Mouse (Mus musculus) neural tube, embryonic 10.5 days (tissue): ENCODE measurements around the gene Nsun2.
A peak's percentile ranks its signal among the peaks of the same experiment; 100 is the strongest.

Experiments
- DNase-seq: peaks from one replicate; pipeline ENCODE4 v3.0.0-alpha.2; 2017; ENCODE audit warnings: low spot score; ENCODE audit errors: extremely low spot score

Gene Nsun2

DNA sequence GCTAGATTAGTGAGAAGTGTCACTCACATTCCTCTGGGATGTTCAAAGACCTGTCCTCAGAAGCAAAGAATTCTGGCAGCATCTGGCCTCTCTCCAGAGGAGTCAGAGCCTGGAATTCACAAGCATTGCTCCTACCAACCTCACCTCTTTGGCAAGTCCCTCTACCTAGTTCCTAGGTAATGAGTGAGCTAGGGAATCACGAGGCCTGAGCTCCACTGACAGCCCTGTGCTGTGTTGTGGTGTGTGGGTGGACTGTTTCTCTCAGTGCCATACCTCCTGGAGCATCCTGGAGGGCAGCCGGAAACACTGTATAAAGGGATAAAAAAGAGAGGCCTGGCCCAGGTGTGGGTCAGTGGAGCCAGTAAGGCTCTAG, 9.4 kb upstream of the Nsun2 start:
- no peak for DNase-seq

DNA sequence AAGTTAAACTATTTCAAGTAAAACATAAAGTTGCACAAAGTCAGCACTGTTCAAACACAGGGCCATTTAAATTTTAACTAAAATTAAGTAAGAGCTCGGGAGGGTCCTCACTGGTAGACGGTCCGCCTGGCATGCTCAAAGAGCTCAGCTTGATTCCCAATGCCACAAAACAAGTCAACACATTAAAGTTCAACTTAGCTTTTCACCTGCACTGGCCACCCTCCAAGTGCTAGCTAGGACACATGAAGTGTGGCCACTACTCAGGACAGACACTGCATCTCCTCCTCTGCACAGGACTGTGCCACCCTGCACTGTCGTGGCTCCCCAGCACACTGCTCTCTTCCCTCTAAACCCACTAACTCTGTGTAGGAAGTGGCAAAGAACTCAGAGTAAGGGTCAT, 7.7 kb upstream of the Nsun2 start:
- no peak for DNase-seq

DNA sequence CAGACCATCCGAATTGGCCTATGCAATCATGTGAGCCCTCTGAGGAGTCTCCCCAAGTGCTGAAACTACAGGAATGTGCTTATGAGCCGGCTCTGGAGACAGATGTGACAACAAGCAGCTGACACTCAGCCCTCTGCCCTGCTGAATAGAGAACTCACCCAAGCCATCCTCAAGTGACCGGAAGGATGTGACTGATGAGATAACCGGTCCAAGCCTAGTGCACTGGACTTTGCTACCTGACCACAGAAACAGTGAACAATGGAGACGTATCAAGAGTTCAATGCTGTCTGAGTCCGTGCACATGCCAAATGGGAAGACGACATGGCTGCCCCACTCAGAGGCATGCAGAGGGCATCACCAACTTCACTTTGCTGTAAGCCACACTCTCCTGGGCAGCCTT, 5.0 kb upstream of the Nsun2 start:
- no peak for DNase-seq

DNA sequence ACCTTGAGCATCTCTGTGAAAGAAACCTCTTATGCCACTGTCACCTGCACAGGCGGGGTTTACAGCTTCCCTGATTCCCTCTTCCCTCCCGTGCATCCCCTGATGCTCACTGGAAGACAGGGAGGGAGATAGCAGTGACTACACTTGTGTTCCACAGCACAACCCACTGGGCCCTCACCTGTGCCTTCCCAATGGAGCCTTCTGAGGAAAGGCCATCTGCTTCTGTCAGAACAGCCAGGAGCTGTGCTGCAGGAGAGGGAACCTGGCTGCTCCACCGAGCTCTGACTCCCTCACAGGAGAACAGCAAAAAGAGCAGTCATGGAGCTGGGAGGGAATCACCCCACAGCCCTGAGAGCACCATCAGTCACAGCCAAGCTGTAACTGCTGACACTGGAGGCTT, 3.4 kb upstream of the Nsun2 start:
- no peak for DNase-seq

DNA sequence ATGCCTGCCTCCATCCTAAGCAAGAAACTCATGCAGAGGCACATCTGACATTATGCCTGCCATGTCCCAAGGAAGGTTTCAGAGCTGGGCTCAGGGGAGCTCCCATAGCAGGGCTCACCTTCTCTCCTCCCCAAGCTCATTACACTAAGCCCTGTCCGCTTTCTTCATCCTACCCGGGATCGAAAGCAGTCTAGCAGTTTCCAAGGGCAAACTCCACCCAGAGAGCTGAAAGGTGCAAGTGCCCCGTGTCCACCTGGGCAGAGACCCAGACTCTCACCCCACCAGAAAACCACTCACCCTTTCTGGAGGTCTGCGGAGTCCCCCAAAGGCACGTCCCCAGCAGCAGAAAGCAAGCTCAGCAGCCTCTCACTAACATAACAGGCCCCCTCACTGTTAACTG, 2.6 kb upstream of the Nsun2 start:
- no peak for DNase-seq

DNA sequence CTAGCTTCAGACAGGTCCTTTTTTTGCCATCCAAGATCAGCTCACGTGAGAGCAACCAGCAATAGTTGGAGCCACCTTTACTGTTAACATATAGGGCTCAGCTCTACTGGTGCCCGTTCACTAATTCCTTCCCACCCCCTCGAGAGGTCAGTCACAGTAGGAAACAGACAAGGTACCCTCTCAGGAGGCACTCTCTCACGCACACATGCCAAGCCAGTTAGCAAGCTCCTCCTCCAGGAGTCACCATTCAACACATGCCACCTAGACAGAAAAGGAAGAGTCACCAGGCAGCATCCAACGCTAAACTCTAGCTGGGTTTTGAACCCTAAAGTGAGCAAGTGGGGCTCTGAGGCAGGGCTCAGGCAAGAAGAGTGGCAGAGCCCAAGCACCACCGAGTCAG, 2.1 kb upstream of the Nsun2 start:
- DNase-seq = no peak

DNA sequence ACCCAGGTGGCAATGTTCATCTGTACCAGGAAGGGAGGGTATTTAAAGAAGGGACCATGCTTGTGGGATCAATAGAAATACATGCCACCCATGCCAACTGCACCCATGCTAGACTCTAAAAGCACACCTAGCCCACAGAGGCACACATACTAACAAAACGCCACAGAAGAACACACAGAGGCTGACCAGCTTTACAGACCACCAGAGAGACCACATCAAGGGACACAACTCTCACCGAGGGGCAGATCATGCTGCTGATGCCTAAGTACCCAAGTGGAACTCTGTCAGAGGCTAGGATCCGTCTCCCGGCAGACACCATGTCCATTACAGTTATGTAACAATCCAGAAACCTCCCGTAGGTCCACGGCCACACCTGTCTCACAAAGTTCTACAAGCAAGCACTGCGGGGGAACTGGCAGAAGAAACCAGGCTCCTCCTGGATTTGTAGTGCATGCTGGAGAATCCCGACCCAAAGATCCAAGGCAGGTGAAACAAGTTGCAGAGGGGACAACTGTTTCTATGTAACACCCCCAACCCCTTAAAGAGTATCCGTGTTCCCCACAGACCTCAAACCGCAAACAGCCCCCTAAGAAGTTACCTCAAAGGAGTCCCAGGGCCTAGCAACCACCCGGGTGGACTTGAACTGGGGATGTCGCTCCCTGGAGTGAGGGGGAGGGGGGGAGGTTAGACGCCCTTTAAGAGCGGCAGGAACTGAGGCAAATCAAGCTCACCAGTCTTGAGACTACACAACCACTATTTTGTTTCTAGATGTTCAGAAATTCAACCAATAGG, 1.2 kb upstream of the Nsun2 start:
- DNase-seq = no peak

DNA sequence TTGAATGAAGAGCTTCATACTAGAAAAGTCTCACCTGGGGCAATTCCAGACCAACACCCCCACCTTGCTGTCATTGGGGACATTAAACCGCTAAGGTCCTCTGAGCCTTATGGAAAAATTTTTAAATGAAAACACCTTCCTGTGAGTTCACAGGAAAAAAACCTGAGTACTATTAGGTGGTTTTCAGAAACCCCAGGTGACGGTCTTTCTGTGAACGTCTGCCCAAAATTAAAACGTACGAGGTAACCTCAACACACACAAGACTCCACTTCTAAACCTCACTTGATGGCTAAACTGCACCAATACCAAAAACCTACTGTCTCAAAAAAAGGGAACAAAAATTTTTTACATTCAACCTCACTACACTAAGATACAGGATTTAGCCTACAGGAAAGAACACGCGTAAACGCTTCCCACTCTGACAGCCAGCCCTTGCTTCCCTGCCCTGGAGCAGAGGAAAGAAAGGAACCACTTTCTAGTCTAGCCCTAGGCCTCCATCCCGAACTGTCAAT, 597 bp upstream of the Nsun2 start:
- DNase-seq = no peak

DNA sequence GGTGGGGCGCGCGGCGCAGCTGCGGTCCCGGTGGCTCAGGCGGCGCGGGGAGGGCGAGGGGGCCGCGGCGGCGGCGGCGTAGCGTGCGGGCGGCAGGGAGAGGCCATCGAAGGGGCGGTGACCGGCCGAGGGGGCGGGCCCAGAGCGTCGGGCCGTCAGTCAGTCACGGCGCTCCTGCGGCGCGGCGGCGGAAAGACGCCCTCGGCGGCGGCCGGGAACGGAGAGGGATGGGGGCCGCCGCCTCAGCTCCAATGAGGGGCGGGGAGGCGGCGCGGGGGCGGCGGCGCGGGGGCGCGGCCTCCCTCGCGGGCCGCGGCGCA, 748 bp downstream of the Nsun2 start, which contains the start of gene Tent4a:
Gene Tent4a, minus strand, starts transcription at position 284 of the 320 bp plus-strand sequence.
- no peak for DNase-seq

DNA sequence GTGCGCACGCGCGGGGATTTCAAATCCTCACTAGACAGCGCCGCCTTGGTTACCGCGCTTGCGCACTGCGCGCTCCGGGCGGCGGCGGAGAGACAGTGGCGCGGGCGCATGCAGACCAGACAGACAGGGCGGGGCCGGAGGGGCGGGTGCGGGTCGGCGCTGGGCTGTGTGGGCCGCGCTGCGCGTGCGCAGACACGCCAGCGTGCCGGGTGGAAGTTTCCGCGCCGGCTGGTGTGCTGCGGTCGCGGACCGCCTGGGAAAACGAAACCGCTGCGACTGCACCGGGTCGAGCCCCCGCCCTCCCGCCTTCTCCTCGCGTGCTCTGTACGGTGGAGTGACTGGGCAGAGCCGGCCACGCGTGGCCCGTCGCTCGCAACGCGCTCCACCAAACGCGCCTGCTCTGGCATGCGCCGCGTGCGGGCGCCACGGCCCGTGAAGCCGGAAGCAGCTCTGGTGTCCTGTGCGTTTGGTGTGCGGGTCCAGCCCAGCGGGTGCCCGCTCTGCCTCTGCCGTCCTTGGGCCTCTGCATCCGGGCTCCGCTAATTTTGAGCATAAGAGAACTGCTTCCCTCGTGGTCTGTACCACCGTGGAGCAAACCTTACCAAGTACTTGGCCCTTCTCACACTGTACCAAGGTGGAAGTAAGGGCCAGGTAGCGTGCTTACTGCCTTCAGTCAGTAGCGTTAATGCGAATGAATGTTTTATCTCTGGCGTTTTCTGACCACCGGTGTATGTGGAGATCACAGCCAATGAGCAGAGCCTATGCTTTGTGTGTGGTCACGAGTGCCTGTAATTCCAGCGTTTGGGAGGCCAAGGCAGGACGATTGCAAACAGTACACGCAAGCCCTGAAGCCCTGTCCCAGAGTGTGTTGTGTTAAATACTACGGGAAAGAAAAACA, 1.4 kb downstream of the Nsun2 start:
- DNase-seq = peak; percentile 99

DNA sequence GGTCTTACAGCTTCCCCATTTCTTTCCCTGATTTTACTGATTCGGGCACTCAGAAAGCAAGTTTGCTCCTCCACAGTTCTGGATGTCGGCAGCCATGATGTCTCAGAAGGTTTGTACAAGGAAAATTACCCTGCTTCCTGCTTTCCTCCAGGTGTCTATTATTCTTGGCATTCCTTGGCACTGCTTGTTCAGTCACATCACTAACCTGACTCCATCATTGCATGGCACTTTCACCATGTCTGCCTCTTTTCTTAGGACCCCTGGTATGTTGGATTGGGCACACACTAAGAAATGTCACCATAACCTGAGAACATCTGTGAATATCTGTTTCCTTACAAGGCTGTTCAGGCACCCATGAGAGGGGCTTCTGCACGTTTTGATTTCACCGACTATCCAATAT, 2.5 kb downstream of the Nsun2 start:
- no peak for DNase-seq

DNA sequence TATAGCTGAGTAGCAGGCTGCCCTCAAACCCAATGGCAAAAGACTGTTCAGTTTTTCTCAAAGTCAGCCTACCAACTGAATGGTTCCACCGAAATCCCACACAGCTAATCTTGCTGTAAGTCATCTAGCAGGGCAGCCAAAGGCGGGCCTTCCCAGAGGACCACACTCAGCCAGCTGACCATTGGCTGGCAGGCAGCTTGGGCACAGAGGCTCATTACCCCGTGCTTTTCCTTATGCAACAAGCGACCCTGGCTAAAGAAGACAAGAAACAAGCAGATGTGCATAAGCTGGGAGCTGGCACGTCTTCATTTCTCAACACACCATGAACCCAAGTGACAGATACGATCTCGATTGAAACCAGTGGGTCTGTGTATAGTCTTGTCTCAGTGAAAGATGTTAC, 3.8 kb downstream of the Nsun2 start:
- DNase-seq = no peak

DNA sequence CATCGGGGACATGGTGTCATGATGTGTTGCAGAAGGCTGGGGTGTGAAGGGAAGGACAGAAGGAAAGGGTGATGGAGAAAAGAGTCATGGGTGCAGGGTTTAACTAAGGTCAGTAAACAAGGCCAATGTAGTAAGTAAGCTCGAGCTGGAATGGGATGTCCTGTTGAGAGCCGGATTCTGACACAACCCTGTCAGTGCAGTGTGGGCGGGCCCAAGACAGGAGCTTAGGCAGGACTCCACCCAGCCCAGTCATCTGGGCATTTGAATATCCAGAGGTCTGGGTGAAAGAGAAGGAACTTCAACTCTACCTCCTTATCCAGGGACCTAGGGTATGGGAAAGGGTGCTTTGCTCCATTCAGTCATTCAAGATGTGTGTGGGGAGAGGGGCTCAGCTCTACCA, 4.8 kb downstream of the Nsun2 start:
- no peak for DNase-seq

DNA sequence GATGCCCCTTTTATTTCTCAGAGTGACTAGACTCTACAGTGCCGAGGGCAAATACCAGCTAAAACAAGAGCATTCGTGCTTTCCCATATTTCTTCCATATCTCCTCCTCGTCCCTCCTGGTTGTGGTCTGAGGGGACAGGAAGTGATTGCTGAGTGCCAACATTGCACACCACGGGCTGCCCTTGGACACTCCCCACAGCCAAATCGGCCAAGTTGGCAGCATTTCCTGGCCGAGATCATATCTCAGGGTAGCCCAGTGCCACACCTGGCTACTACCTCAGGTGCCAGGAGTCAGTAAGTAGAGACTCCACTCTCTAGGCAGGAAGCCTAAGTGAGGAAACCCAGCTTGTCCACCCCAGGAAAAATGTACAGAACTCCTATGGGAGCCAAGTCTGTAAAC, 7.7 kb downstream of the Nsun2 start:
- no peak for DNase-seq

DNA sequence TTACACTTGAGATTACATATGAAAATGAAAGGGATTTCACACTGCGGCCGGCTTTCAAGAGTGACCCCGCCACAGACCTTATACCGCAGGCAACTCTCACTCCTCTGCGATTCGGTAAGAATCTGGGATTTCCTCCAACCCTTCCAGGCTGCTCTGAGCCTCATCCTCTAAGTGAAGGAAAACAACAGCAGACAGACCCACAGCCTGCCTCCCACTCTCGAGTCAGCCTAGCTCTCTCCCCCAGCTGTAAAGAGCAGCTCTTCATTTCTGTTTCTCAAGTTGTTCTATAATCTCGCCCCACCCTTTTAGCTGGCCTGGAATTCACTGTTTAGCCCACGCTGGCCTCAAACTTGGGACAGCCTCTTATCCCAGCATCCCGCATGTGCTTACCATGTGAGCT, 8.2 kb downstream of the Nsun2 start:
- DNase-seq = no peak

DNA sequence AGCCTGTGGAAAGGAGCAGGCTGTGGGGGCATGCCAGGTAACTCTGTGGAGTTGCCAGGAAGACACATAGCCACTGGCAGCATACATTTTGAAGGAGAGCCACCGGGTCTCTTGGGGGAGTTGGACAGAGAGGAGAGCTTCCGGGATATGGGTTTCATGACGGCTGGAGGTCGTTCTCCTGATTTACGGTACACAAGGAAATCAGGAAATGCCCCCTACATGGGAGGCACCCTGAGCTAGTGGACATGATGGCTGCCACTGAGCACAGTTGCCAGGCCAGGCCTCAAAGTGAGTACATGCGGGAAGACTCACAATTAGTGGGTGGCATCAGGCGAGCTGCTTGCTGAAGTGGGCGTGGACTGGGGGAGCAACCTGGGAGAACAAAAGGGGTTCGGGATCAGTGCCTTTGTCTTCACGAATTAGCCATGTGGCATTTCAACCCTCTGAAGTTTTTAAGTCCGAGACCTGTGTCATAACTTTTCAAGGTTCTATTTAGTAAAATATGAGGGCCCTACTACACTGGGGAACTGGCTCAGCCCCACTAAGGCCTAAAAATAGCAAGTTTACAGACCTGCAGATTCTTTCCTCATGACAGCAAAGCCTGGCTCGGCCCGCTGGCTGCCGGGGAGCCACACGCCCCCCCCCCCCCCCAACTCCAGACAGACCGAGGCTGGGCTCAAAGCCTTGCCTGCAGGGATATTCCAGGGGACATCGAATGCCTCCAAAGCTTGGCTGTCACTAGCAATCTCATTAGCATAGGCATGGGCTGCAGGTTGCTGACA, 9.2 kb downstream of the Nsun2 start:
- no peak for DNase-seq

DNA sequence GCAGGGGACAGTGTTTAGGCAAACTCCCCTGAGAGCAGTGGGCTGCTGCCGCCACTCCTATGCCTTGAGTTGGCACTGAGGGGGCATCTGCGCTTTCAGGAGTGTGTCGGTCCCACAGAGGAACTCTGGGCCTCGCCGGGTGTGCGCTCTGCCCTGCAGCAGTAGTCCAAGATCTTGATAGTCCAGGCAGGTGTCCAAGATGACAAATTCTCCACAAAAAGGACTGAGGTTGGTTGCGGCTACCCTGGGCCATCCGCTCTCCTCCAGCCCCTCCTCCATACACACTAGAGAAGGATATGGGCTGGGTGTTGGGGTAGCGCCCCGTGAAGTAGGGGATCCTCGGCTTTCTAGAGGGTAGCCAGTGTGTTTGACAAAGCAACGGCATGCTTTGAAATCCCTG, 10.0 kb downstream of the Nsun2 start:
- no peak for DNase-seq

DNA sequence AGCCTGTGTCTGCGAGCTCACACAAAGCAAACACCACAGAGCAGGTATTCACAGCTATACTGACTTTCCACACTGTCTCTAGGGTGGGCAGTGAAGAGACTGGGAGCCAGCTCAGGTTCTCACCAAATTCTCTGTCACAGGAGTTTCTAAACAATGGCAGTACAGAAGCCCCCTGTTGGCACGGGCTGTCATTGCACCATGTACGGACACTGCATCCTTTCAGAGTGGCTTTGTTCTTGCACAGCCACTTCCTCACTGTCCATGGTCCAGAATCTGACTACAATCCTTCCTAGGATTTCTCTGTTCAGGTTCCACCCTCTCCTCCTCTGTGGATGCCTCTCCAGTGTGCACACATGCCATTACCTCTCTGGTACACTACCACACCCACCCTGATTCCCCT, 11.5 kb downstream of the Nsun2 start:
- peak; percentile 70 for DNase-seq

DNA sequence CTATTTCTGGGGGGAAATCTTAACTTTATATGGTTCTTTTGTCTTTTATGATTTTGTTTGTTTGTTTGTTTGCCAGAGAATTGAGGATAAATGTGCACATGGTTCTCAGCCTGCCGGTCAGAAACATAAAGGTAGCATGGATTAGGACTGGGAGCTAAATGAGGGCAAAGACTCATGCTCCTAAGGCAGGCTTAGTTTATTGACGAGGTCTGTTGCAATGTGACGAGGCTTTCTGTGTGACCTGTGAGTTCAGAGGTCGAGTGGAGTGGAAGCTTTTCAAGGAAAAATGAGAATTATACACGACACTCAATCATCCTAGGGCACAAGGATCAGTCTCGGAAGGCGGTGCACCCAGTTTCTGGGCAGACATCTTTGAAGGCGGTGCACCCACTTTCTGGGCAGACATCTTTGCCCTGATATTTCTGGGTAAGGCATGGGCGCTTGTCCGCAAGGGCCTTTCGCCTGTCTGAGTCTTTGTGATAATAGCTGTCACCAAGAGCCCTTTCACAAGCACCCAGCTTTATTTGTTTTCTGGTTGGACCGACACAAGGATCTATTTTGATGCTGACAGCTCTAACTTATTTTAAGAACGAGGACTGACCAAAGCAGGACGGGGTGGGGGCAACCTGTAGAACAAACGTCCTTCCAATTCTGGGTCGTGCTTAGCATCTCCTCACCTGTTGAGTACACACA, 14.1 kb downstream of the Nsun2 start:
- DNase-seq = no peak

DNA sequence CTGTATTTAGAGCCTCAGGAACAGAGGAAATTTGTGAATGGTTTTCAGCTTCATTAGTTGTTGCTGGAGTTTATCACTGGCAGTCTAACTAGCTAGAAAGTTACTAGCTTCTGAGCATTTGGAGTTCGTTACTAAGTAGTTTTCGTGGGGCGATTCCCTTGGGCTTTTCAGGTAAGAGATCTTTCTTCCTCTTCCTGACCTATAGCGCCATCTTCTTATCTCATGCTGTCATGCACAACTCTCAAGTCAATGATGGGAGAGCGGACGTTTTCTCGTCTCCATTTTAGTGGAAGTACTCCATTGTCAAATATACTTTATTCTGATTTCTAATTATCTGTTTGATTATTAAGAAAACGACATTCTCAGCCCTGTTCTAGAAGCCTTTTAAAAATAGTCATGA, 16.4 kb downstream of the Nsun2 start:
- DNase-seq = no peak

DNA sequence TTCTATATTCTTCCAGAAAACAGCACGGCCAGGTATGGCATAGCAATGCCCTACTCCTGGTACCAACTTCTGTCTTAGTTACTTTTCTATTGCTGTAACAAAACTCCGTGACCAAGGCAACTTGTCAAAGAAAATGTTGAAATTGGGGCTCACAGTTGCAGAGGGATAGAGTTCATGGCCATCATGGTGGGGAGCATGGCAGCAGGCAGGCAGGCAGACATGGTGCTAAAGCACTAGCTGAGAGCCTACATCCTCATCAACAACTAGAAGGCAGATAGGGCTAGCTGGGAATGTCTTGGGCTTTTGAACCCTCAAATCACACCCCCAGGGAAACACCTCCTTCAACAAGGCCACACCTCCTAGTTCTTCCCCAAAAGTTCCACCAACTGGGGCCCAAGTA, 17.3 kb downstream of the Nsun2 start:
- no peak for DNase-seq
